Mouse (Mus musculus) induced T-regulatory cell, adult 2 months (primary cell): ENCODE results near the gene Cadm2.

Source experiments
- DNase-seq: peaks from one replicate; pipeline ENCODE4 v3.0.0-alpha.2; 2012; ENCODE audit warnings: low read depth

Gene Cadm2

DNA sequence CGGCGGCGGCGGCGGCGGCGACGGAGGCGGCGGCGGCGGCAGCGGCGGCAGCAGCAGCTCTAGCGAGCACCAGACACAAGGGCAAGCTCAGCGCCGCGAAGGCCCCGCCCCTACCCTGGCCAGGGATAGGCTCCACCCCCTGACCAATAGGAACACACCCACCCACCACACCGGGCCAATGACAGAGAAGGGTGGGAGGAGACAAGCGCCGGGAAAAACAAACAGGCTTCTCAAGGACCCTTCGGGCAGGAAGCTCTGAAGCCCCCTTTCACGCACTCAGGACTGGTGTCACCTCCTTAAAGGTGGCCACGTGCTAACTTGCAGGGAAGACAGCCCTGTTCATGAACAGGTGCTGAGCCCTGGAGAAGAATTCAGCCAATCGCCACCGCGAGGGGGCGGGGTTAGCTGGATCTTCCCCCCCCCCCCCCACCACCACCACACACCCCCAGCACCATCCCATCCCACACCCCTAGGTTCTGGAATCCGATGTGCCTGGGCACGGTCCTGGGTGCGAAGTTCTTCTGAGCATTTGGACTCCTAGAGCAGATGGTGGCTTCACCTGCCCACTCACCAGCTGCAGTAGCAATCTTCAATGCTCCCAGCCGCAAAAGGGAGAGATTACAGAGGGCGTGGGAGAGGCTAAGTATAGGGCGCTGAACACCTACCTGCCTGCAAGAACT lies at the start of gene Cadm2:
TSS of gene Cadm2 (minus strand) at position 83 of the 680 bp plus-strand sequence.
- peak; percentile 56 for DNase-seq

DNA sequence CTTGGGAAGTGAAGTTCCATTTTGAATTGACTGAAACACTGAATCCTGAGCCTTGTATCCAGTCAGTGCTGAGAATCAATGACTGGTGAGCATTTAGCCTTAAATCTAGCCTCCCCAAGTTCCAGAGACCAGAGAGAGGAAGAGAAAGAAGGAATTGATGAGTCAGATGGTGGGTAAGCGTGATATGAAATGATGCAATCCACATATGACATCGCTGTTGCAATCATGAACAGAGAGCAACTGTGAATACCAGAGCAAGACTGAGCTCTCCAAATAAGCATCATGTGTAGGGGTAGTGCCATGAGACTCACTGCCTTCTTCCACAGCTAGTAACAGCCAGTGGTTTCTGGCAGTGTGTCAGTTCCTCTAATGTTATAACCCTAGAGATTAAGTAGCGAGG lies 26.2 kb upstream of the Cadm2 start:
- no peak for DNase-seq

DNA sequence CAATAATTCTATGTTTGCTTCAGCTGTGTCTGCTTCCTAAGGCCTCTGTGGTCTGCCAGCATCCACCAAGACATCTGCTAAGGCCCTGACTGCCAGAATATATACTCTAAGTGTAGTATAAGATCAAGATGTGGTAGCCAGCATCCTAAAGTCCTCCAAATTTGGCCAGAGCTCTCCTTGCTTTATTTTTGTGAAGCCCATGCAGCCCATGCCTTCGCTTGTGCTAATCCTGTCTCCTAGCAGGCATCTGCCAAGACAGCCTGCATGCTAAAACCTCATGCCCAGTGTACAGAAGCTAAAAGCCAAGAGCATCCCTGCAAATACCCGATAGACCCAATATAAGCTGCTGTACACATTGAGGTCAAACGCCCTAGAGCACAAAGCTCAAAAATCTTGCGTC lies 22.9 kb upstream of the Cadm2 start:
- DNase-seq: no peak

DNA sequence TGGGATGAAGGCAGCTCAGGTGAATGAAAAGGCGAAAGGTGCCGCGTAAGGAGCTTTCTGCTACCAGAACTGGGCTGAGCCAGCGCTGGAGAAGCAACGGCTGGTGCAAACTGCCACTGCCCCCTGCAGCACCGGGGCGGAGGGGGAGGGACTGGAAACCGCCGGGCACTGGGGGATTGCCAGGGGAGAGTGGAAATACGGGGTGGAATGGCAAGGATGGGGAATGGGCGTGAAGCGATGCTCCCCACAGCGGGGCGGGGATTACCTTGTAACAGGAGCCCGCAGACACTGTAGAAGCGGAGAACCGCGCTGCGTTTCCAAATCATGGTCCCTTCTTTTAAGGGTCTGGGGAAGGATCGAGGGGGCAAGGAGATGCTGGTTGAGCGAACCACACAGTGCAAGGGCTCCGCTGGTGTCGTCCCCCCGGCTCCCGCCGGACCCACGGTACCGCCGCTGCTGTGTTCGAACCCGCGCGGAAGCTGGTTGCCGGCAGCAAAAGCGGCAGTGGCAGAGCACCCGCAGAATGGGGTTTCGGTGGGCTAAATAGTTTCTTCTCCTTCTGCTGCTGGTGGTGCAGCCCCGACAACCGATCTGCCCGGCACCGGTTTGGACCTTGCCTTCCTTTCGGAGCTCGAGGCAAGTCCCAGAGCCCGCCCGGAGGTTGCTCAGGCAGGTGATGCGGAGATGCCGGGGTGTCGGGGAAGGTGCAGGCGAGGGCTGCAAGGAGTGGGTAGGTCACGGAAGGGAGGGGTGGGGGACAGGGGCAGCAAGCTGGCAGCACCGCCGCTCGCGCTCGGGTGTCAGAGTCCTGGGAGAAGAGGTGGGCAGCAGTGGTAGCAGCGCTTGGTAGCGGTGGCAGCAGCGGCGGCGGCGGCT lies 564 bp downstream of the Cadm2 start:
- DNase-seq: no peak

DNA sequence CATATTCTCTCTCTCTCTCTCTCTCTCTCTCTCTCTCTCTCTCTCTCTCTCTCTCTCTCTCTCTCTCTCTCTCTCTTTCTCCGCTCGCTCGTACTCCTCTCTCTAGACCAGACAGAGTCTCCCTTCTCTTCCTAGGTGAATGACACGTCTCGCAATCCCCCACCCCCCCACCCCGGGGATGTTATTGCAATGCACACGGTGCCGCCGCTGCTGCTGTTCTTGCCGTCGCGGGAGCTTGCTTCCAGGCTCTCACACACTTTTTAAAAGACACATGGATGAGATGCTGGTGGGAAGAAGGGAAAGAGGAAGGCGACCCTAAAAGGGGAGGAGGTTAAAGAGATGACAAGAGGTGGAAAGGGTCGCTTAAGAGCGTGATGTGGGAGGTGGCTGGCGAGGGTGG lies 1.3 kb downstream of the Cadm2 start:
- no peak for DNase-seq

DNA sequence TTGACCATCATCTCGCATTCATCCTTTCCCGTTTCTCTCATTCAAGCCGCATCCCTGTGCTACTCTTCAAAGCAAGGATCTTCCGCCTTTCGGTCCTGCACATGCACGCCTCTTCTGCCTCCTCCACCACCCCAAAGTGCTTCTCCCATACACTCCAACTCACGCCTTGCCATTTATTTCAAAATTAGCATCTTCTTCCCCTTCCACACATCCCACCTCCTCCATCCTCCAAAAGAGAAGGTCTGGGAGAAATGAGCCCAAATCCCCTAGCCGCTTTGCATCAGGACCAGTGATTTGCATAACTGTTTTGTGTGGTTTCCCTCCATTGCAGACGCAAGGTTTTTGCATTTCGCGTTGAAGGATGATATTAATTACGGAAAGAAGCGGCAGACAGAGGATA lies 1.9 kb downstream of the Cadm2 start:
- no peak for DNase-seq

DNA sequence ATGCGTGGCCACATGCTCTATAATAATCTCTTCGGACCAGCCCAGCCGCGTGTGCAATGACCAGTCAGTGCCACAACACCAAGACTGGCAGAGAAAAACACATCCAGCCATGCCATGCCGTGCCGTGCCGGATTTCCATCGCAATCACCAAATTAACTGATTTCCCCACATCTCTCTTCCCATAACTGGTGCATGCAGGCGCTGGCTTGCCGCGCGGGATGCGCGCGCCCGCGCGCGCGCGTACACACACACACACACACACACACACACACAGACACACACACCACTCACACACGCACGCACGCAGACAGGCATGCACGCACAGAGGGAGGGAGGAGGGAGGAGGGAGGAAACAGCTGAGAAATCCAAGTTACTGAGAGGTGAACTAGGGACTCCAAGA lies 2.9 kb downstream of the Cadm2 start:
- no peak for DNase-seq

DNA sequence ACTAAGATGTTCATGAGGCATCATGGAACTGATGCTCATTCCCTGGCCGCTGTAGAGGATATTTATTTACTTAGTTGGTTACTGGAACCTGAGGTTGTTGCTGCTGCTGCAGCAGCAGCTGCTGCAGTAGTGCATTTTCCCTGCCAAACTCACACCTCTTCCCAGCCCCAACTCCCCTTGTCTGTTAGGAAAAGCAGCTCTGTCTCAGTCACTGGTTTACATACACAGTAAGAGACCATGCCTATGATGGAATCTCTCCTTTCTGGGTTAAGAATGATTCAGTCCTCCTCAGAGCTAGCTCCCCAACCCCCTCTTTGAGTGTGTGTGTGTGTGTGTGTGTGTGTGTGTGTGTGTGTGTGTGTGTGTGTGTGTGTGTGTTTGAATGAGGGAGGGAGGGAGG lies 3.5 kb downstream of the Cadm2 start:
- no peak for DNase-seq

DNA sequence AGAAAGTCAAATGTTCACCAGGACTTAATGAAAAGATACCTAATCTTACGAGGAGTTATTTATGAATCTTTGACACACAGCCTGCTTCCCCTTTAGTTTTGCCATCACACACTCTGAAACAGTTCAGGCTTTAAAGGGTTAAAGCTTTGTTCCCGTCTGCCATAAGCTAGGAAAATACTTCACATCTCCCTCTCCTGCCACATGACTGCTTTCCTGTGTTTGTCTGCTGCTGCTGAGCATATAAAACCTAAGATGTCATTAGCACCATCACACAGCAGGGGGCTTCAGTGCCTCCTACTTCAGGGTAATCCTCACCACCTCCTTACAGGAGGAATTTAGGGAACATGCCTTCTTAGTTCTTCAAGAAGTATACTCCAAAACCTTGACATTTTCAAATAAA lies 6.8 kb downstream of the Cadm2 start:
- no peak for DNase-seq

DNA sequence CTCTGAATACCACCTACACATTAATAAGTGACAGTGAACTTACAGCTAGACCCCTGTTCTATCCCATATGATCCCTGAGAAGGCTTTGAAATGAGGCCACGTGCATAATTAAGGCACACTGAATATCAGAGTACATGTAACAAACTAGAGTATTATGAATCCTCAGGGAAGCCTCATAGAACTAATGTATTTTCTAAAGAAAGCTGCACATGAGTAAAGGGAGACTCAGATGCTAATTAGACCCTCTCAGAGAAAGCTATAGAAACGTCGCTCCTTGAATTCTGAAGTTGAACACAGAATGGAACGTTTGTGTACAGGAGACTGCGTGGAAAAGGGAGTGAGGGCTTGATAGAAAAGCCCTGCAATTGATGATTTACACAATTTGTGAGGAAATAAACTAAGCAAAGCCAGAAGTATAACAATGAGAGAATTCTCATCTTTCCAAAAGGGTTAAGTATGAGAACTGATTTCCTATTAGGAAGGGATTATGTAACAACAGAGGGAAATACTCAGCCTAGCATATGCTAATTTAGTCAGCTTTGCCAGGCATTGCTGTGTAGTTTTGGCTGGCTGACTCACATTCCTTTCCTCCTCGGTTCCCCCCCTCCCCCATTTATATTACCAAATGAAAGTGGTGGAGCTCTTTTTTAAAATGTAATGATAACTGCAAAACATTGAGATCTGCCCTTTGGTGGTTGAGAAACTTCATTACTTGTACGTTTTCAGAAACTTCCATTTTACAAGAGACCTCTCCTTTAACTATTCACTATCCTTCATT lies 9.6 kb downstream of the Cadm2 start:
- no peak for DNase-seq

DNA sequence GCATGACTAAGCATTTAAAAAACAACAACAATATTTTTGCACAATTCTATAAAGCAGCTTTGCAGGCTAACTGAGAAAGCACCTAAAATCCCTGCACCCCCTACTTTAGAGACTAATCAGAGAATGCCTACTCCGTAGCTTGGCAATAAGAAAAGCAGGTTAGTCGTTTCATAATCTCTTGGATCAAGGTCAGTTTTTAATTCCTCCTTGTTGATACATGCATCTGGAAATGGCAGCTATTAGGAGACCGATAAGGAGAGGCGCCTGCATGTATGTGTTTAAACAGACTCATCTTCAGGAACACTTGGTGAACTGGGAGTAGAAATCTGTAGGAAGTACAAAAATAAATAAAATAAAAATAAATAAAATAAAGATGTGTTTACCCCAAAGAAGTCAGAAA lies 11.6 kb downstream of the Cadm2 start:
- no peak for DNase-seq

DNA sequence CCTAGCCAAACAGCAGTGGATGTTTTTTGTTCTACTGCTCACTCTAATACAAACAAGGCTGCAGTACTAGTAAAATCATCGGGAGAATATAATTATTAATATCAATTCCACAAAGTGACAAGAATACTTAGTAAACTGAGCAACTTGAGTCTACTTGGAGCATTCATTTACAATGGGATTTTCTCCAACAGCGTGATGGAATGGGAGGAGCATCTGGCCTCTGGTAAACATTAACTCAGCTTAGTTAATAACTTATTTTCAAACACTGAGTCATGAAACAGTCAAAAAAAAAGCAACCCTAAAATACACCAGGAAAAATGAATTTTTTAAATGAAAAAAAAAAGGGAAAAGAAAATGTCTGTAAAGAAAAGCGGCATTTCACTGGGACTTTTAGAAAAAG lies 12.2 kb downstream of the Cadm2 start:
- no peak for DNase-seq

DNA sequence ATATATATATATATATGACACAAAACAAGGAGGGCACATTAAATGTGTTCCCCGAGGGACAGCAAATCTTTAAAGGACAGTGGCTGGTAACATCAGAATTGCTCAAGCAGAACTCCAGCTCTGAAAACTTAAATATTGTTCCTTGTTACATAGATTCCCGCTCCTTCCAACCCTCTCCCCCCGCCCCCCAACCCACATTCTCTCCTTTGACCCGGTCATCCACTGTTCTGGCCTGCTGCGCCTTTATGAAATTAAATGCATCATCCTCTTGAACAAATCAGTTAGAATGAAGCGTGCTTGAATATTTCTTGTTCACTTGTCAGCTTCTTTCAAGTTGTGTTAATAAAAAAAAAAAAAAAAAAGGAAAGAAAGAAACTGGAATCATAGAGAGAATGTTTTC lies 15.0 kb downstream of the Cadm2 start:
- no peak for DNase-seq

DNA sequence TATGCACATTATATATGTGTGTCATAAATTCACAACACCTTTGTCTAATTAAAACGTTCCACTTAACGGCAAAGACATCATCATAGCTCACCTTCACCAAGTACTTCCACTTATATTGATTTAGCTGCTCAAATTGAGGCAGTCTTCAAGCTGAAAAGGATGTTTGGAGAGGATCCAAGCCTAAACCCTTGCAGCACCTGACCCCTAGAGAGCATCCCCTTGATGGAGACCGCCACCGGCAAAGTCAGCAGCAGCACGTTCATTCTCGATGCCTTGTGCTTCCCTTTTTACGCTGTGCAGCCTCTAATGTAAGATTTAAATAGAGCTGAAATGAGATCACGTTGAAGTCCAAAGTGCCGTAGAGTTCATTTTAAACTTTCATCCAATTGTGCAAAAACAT lies 20.7 kb downstream of the Cadm2 start:
- no peak for DNase-seq

DNA sequence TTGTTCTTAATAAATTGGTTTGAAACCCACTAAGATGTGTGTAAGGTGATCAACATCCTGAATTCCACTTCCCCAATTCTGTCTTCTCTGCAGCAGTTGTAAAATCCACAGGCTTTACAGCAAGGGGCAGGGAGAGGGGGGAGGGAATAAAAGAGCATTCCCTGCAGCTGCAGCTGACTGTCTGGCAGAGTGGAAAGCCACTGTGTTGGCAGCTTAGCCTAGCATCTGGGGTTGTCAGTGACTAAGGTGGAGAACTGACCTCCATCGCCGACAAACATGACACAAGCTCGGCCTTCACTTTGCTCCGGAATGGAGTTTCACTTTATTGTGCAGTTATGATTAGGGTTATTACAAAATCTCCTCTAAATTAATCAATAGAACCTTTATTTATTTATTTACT lies 21.9 kb downstream of the Cadm2 start:
- DNase-seq: no peak

DNA sequence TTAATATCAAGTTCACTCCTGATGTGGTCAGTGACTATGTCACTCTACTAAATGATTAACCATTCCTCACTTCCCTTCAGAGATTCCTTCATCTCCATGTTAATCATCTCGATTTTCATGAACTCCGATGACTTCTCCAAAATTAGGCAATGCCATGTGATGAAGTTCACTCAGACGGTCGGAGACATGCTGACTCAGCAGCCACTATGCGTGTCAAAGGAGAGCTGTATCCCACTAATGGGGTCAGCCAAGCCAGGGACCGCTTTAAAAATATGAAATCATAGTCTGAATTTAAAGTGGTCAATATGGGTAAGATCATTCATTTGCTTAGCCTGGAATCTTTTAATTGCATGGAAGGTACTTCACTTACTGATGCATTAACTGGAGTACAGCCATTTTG lies 29.7 kb downstream of the Cadm2 start:
- no peak for DNase-seq

DNA sequence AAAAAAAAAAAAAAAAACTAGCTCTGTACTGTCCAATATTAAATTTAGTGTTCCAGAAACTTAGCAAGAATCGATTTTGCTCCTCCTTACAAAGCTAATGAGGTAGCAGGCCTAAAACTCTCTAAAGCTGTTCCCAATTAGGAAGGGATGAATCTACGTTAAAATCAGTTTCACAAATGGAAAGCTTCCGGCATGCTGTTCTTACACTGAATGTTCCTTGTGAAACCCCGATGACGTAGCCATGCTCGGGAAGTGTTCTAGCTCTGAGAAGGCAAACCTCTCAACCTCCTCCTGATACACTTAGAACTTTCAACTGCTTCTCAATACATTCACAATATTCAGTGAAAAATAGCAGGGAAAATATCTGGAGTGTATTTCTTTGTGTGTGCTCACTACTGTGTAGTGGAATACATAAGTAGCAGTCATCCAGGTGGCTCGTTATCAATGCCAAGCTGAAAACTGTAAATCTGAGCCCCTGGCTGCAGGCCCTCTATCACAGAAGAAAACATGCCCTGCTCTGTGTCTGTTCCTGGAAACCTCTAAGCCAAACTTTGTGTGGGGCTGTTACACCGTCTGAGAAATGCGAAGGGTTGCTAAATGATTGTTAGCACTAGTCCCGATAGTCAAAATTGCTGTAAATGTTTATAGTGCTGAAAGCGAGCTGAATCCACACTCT lies 41.7 kb downstream of the Cadm2 start:
- DNase-seq: no peak

DNA sequence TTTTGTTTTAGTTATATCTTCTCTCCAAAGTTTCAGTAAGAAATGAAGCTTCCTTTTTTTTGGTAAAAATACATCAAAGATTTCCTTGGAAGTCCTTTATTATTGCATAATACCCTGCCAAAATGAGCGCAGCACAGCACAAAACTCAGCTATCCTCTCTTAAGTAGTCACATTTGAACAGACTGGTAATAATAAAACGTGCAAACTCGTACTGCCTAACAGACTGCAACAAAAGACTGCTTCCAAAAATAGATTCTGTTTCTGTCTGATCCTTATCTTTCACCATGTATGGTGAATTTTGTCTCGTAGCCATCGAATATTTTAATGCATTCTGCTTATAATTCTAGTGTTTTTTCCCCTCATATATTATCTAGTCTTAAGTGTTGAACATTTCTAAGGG lies 45.2 kb downstream of the Cadm2 start:
- DNase-seq: no peak

DNA sequence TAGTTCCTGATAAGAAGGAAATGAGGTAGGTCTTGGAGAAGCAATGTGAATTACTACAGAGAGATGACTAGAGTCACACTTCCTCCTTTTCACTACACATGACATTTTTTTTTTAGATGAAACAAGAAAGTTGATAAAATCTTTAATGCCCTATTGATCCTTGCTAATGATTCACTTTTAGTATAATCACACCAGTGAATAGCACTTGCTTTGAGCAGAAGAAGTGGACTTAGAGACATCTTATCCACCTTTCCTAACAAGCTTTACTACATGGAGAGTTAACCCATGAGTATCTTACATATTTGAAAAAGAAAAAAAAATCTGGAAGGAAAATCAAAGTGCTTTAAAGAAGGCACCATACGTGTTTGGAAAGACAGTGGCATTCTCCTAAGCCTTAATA lies 93.7 kb downstream of the Cadm2 start:
- DNase-seq: no peak

DNA sequence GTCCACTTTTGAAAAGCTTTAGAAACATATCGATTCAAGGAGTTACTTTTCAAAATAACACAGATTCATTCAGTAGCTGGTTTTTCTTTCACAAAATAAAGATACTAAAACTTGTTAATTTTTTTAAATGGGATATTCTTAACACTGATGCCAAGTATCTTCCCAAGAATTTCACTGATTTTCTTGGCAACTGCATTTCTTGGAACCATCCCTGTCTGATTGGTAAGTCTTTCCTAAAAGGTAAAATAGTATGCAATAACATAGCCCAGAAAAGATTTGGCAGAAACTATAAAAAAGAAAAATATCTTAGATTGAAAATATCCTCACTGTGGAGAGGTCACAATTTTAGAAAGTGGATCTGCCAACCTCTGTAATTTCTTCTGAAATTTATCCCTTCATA lies 95.8 kb downstream of the Cadm2 start:
- no peak for DNase-seq

DNA sequence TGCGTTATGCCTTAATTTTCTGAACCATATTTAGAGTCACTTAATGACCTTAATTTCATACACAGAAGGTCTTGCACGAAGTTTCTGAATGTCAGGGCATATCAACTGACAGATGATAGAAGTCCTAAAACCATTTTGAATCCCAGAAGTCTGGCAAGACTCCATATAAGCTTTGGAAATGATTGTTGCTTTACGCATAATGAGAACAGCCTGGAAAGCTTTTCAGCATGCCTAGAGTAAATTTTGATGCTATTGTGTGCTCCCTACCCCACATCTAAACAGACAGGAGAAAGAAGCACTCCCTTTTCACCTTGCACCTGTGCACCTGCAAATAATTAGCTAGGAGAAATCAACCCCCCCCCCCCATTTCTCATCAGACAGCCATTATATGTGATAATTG lies 102.4 kb downstream of the Cadm2 start:
- no peak for DNase-seq

DNA sequence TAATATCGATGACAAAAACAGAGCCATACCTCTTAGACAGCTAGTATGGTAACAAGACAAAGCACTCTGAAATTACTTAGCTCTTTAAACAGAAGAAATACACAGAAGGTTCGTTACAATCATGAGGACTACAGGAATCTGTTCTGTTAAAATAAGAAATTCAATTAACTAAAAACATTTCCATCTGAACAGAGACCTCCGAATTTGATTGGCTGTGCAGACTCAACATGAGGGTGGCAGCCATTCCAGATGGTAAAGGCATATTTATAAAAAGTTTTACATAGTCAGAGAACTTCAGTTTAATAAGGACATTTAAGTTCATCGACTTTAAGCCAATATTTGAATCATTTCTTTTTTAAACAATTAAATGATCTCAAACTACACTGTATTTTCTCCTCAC lies 105.2 kb downstream of the Cadm2 start:
- DNase-seq: no peak
